ENCODE assay signal across 9 mouse cellular contexts in the genomic region with DNA sequence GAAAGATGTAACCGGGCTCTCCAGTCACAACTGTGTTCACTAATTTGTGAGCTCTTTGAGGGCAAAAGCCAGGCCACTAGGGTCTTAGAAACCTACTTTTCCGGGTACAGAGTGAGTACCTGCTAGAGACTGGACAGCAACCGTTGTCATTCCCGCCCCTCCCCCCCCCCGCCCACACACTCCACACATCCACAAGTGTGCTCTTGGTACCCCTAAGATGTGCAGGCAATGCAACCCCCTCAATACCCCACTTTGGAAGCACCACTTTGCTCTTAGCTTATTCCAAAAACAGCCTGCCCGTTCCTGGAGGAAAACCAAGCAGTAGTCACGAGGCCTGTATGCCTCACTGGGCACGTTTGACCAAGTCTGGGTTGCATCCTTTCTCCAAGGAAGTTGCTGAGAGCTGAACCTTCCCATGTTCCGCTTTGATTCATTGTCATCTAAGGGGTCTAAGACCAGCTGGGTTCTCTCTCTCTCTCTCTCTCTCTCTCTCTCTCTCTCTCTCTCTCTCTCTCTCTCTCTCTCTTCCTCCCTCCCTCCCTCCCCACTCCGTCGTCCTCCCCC. TPM values are rescaled to one million over a fixed set of nuclear protein-coding genes. Genes with fewer than 3 reads are reported as not detected.
DNase-seq lines count a peak whose midpoint lies in the region; ATAC-seq and TF ChIP-seq lines count a peak whose summit lies in the region.
"Had no signal": no experiment of that assay in that cellular context is flagged by ENCODE, and none has a peak within 500 bp of the region (broad histone marks: within the 10 kb centered on the region; RNA-seq: fewer than 3 reads in every experiment).

No protein-coding gene starts in this region.

- peaks cover 22% of the 10 kb centered on the region for H3K27me3 ChIP-seq in neural tube, embryonic 11.5 days (ENCODE audit: control insufficient read depth, insufficient read depth, low read length)
- H3K27me3 ChIP-seq in forebrain, embryonic 14.5 days (replicated peaks; ENCODE audit: control insufficient read depth, insufficient read depth, low read length), result 0 out of 2 replicates have a peak, but pooled peaks cover 4% of the 10 kb centered on the region
- H3K27me3 ChIP-seq in limb, embryonic 14.5 days (ENCODE audit: control insufficient read depth, insufficient read depth, low read length), result peaks cover 64% of the 10 kb centered on the region

- DNase-seq in neural tube, embryonic 11.5 days (ENCODE audit: low spot score), result no peak
- no peak for DNase-seq in neural tube, embryonic 10.5 days (ENCODE audit: extremely low spot score, low spot score)
- DNase-seq in forebrain, embryonic 14.5 days (ENCODE audit: low spot score), result peak; percentile 63
- DNase-seq in limb, embryonic 14.5 days (ENCODE audit: low spot score), result no peak
- no peak for DNase-seq in adrenal gland, adult (ENCODE audit: inconsistent age in 2 of 2, low spot score in 1 of 2)
- DNase-seq in adipocyte (ENCODE audit: low spot score), result no peak

- H3K27ac ChIP-seq in neural tube, embryonic 11.5 days (ENCODE audit: low read depth, low read length), result peak overlapping the region; percentile 77; the same call in 1 of the 2 replicates
- 0 out of 2 replicates have a peak overlapping the region, but pooled peaks have one; percentile 81 for H3K27ac ChIP-seq in forebrain, embryonic 14.5 days (ENCODE audit: low read depth, low read length)
- no peak overlapping the region for H3K27ac ChIP-seq in limb, embryonic 14.5 days (replicated peaks; ENCODE audit: low read depth, low read length)

- TF ChIP-seq POLR2A in limb, embryonic 14.5 days (IDR thresholded peaks at IDR 0.05; ENCODE audit: borderline replicate concordance, extremely low read depth, insufficient read depth, insufficient read length), result no peak

- H3K9ac ChIP-seq in neural tube, embryonic 11.5 days (ENCODE audit: low read length), result no peak overlapping the region
- no peak overlapping the region for H3K9ac ChIP-seq in forebrain, embryonic 14.5 days (ENCODE audit: low read length)
- H3K9ac ChIP-seq in limb, embryonic 14.5 days (ENCODE audit: low read depth, low read length, severe bottlenecking), result no peak overlapping the region

- 11% methylated on average over 9 of the region's 11 CpGs for WGBS in neural tube, embryonic 11.5 days
- 8% methylated on average over 9 of the region's 11 CpGs for WGBS in forebrain, embryonic 14.5 days
- 8% methylated on average over 9 of the region's 11 CpGs for WGBS in limb, embryonic 14.5 days

- H3K36me3 ChIP-seq in neural tube, embryonic 11.5 days (ENCODE audit: control insufficient read depth, insufficient read depth, low read length), result no peaks in the 10 kb centered on the region
- no peaks in the 10 kb centered on the region for H3K36me3 ChIP-seq in forebrain, embryonic 14.5 days (ENCODE audit: control insufficient read depth, insufficient read depth, low read length)
- no peaks in the 10 kb centered on the region for H3K36me3 ChIP-seq in limb, embryonic 14.5 days (ENCODE audit: control insufficient read depth, insufficient read depth, low read length)

- peaks cover 7% of the 10 kb centered on the region; the same call in 1 of the 2 replicates for H3K4me1 ChIP-seq in neural tube, embryonic 11.5 days (ENCODE audit: control insufficient read depth, insufficient read depth, low read length)
- H3K4me1 ChIP-seq in forebrain, embryonic 14.5 days (ENCODE audit: control insufficient read depth, insufficient read depth, low read length), result peaks cover 25% of the 10 kb centered on the region; the same call in 1 of the 2 replicates
- peaks cover 10% of the 10 kb centered on the region; the same call in 1 of the 2 replicates for H3K4me1 ChIP-seq in limb, embryonic 14.5 days (ENCODE audit: control insufficient read depth, insufficient read depth, low read length)

- peak overlapping the region; percentile 94 for H3K4me2 ChIP-seq in neural tube, embryonic 11.5 days (ENCODE audit: low read depth)
- peak overlapping the region; percentile 91 for H3K4me2 ChIP-seq in forebrain, embryonic 14.5 days (ENCODE audit: low read length)
- H3K4me2 ChIP-seq in limb, embryonic 14.5 days (replicated peaks; ENCODE audit: low read depth, low read length, severe bottlenecking), result peak overlapping the region; percentile 17; the same call in 1 of the 2 replicates

- H3K9me3 ChIP-seq in neural tube, embryonic 11.5 days (ENCODE audit: control insufficient read depth, low read length), result no peaks in the 10 kb centered on the region
- no peaks in the 10 kb centered on the region for H3K9me3 ChIP-seq in forebrain, embryonic 14.5 days (replicated peaks; ENCODE audit: control insufficient read depth, low read length)
- no peaks in the 10 kb centered on the region for H3K9me3 ChIP-seq in limb, embryonic 14.5 days (ENCODE audit: control insufficient read depth, low read length)

- no peak for ATAC-seq in neural tube, embryonic 11.5 days (ENCODE audit: insufficient read depth, low FRiP score, low TSS enrichment)
- peak; percentile 22 for ATAC-seq in forebrain, embryonic 14.5 days
- no peak for ATAC-seq in limb, embryonic 14.5 days (ENCODE audit: low FRiP score, low read depth)
- no peak for ATAC-seq in inflammation-experienced regulatory T-cells, adult 6 months
- no peak for ATAC-seq in megakaryocyte, adult 5-6 weeks (ENCODE audit: poor library complexity, severe bottlenecking)

- peak overlapping the region; percentile 70 for H3K4me3 ChIP-seq in neural tube, embryonic 11.5 days (ENCODE audit: low read depth, low read length)
- H3K4me3 ChIP-seq in forebrain, embryonic 14.5 days (ENCODE audit: low read depth, low read length), result peak overlapping the region; percentile 63
- no peak overlapping the region for H3K4me3 ChIP-seq in limb, embryonic 14.5 days (replicated peaks; ENCODE audit: low read length)

RNA-seq across cellular contexts. Expression of a gene that starts 3.1 kb away (rescaled TPM):
- 31.7 and 34.6 TPM in 2 replicates for polyA plus RNA-seq in neural tube, embryonic 11.5 days (2014; fragmentation: Nextera tagmentation; extraction: Ambion mirVana)
- polyA plus RNA-seq in forebrain, embryonic 14.5 days (2014; fragmentation: Nextera tagmentation; extraction: Ambion mirVana), result 16.6 and 17.9 TPM in 2 replicates
- 0.19 and 0.31 TPM in 2 replicates for polyA plus RNA-seq in limb, embryonic 14.5 days (2012; rRNA removed)
- 0.17 and 0.34 TPM in 2 replicates for polyA plus RNA-seq in limb, embryonic 14.5 days (2014; fragmentation: Nextera tagmentation; extraction: Ambion mirVana)
- polyA plus RNA-seq in inflammation-experienced regulatory T-cells, adult 6 months (2017; shearing (Covaris generic)), result not detected
- not detected in 2 replicates for total RNA-seq in megakaryocyte, adult 5-6 weeks (2015)
- not detected in 2 replicates for total RNA-seq in megakaryocyte, adult 5-6 weeks (2017)
- total RNA-seq: heart, postnatal 10 days had no signal

Comparison
In these comparisons a context has a peak if more than half of its experiments do, and no peak if none do; other contexts are left out.
1. H3K4me2 ChIP-seq: peak in every context shown above with its lines; median percentile 94 in neural tube, embryonic 11.5 days; 91 in forebrain, embryonic 14.5 days; 17 in limb, embryonic 14.5 days.
2. RNA of a gene that starts 3.1 kb away (polyA plus RNA-seq): 31.7 to 34.6 TPM in neural tube, embryonic 11.5 days and 16.6 to 17.9 TPM in forebrain, embryonic 14.5 days; 0.17 to 0.34 TPM in limb, embryonic 14.5 days and not detected in inflammation-experienced regulatory T-cells, adult 6 months; every median in the first group is over 10 times any median in the second.